Mouse (Mus musculus) limb, embryonic 14.5 days (tissue): Measurements from ENCODE around the gene Dennd6b. TPM values are rescaled to one million over a fixed set of nuclear protein-coding genes. Genes with fewer than 3 reads are reported as not detected.

Experiments used
- ATAC-seq: fragments of 200-750 bp; cut with Nextera tagmentation; 2 replicates; pipeline ENCODE4 v1.8.0; 2017; ENCODE audit warnings: low read depth, moderate number of reproducible peaks, moderate TSS enrichment; ENCODE audit not compliant: low FRiP score
- DNase-seq: peaks from one replicate; pipeline ENCODE4 v3.0.0-alpha.2; 2015; ENCODE audit warnings: low spot score
- H3K27ac ChIP-seq: fragments of 300-500 bp; sonication (generic); replicated peaks from 2 replicates; pipeline ENCODE4 v1.5.1; 2014; ENCODE audit warnings: low read depth, mild to moderate bottlenecking, low read length, moderate library complexity, mixed read lengths
- H3K27me3 ChIP-seq: fragments of 300-500 bp; sonication (generic); 2 replicates; pipeline ENCODE4 v1.6.1; 2014; ENCODE audit warnings: low read length, mixed read lengths; ENCODE audit not compliant: control insufficient read depth, insufficient read depth
- H3K36me3 ChIP-seq: fragments of 300-500 bp; sonication (generic); 2 replicates; pipeline ENCODE4 v1.6.1; 2014; ENCODE audit warnings: mild to moderate bottlenecking, low read length, moderate library complexity, mixed read lengths; ENCODE audit not compliant: control insufficient read depth, insufficient read depth
- H3K4me1 ChIP-seq: fragments of 300-500 bp; sonication (generic); 2 replicates; pipeline ENCODE4 v1.6.1; 2014; ENCODE audit warnings: antibody characterized with exemption, low read length, mixed read lengths; ENCODE audit not compliant: control insufficient read depth, insufficient read depth
- H3K4me2 ChIP-seq: fragments of 300-500 bp; sonication (generic); replicated peaks from 2 replicates; pipeline ENCODE4 v1.6.1; 2014; ENCODE audit warnings: low read depth, mild to moderate bottlenecking, low read length, moderate library complexity; ENCODE audit not compliant: severe bottlenecking
- H3K4me3 ChIP-seq: fragments of 300-500 bp; sonication (generic); replicated peaks from 2 replicates; pipeline ENCODE4 v1.5.1; 2014; ENCODE audit warnings: low read length
- H3K9ac ChIP-seq: fragments of 300-500 bp; sonication (generic); 2 replicates; pipeline ENCODE4 v1.6.1; 2014; ENCODE audit warnings: mild to moderate bottlenecking, low read depth, low read length, moderate library complexity; ENCODE audit not compliant: severe bottlenecking
- H3K9me3 ChIP-seq: fragments of 300-500 bp; sonication (generic); 2 replicates; pipeline ENCODE4 v1.6.1; 2016; ENCODE audit warnings: low read length; ENCODE audit not compliant: control insufficient read depth
- POLR2A ChIP-seq: fragments of 200-500 bp; IDR thresholded peaks from 2 replicates; pipeline ENCODE4 v1.8.0; 2012; ENCODE audit warnings: inconsistent platforms, mild to moderate bottlenecking, moderate library complexity, borderline replicate concordance; ENCODE audit not compliant: insufficient read depth, insufficient read length; ENCODE audit errors: extremely low read depth
- WGBS: fragments of 180-500 bp; shearing (Covaris S2); extraction: QIAGEN DNeasy Blood & Tissue Kit; methylation state at CpG from one replicate; pipeline ENCODE4 v1.1.7; 2014; 5-methylcytosine and 5-hydroxymethylcytosine counted together
- polyA plus RNA-seq, 2 experiments: library from polyadenylated mRNA; depleted of rRNA in 1 of 2; stranded (reverse) in 1 of 2; unstranded in 1 of 2; fragments of >200 nt; fragmentation: Nextera tagmentation in 1 of 2; extraction: Ambion mirVana in 1 of 2; gene quantifications; 2 replicates each; pipeline versions ENCODE4 v1.2.1 to v1.2.3; 2012 to 2014

Gene Dennd6b
- polyA plus RNA-seq (2012; rRNA removed) (39.2 and 53.6 TPM in 2 replicates), polyA plus RNA-seq (2014; fragmentation: Nextera tagmentation; extraction: Ambion mirVana) (12.7 and 14.0 TPM in 2 replicates)

- DNase-seq (peak; percentile 97), ATAC-seq (peak; percentile 97)
- Histone ChIP-seq H3K9ac (peak within 1 kb of the TSS; percentile 98), H3K36me3 (0 out of 2 replicates have a peak, but pooled peaks cover 3% of the 10 kb centered on the region), H3K27ac (peak within 1 kb of the TSS; percentile 98), H3K4me2 (peak within 1 kb of the TSS; percentile 70), H3K4me3 (peak within 1 kb of the TSS; percentile 88), H3K9me3 (no peaks in the 10 kb centered on the region), H3K4me1 (peaks cover 16% of the 10 kb centered on the region), H3K27me3 (no peaks in the 10 kb centered on the region)
- WGBS, result 2% methylated on average over 35 of the region's 38 CpGs
- peak; percentile 13; the same call in 1 of the 2 replicates for TF ChIP-seq POLR2A
These were observed at the start of gene Dennd6b for GRCm38 (mm10) chr15:89196313-89196706. TSS of gene Dennd6b (minus strand) at chr15:89196496.

- H3K9me3 ChIP-seq, result no peaks in the 10 kb centered on the region
- no peak overlapping the region for H3K27ac ChIP-seq
- no peaks in the 10 kb centered on the region for H3K27me3 ChIP-seq
- DNase-seq, result no peak
- peaks cover 31% of the 10 kb centered on the region for H3K36me3 ChIP-seq
- H3K4me2 ChIP-seq, result no peak overlapping the region
- no peak for TF ChIP-seq POLR2A
- H3K4me1 ChIP-seq, result no peaks in the 10 kb centered on the region
- no peak overlapping the region for H3K9ac ChIP-seq
- no peak for ATAC-seq
- no peak overlapping the region for H3K4me3 ChIP-seq
- 74% methylated on average over 2 of the region's 2 CpGs for WGBS
These were observed 44.7 kb upstream of the Dennd6b start for GRCm38 (mm10) chr15:89241025-89241424.

GRCm38 (mm10) chr15:89239751-89240392, 43.6 kb upstream of the Dennd6b start:
- Histone ChIP-seq H3K27me3 (no peaks in the 10 kb centered on the region), H3K9me3 (no peaks in the 10 kb centered on the region), H3K4me3 (no peak overlapping the region), H3K4me1 (no peaks in the 10 kb centered on the region), H3K27ac (no peak overlapping the region), H3K36me3 (peaks cover 28% of the 10 kb centered on the region), H3K9ac (no peak overlapping the region), H3K4me2 (no peak overlapping the region)
- no peak for TF ChIP-seq POLR2A
- DNase-seq (no peak), ATAC-seq (no peak)
- 57% methylated on average over 3 of the region's 3 CpGs for WGBS

- Histone ChIP-seq H3K9ac (no peak overlapping the region), H3K9me3 (no peaks in the 10 kb centered on the region), H3K27me3 (no peaks in the 10 kb centered on the region), H3K36me3 (peaks cover 5% of the 10 kb centered on the region), H3K27ac (no peak overlapping the region), H3K4me1 (no peaks in the 10 kb centered on the region), H3K4me3 (no peak overlapping the region), H3K4me2 (no peak overlapping the region)
- TF ChIP-seq POLR2A, result no peak
- no peak for ATAC-seq
- DNase-seq, result no peak
- 86% methylated on average over 4 of the region's 4 CpGs for WGBS
These were observed 37.8 kb upstream of the Dennd6b start for GRCm38 (mm10) chr15:89234052-89234451.

GRCm38 (mm10) chr15:89233586-89233985, 37.3 kb upstream of the Dennd6b start:
- Histone ChIP-seq H3K4me1 (no peaks in the 10 kb centered on the region), H3K9me3 (no peaks in the 10 kb centered on the region), H3K27ac (no peak overlapping the region), H3K27me3 (no peaks in the 10 kb centered on the region), H3K4me2 (no peak overlapping the region), H3K36me3 (peaks cover 5% of the 10 kb centered on the region), H3K9ac (no peak overlapping the region), H3K4me3 (no peak overlapping the region)
- DNase-seq, result peak; percentile 51
- no peak for TF ChIP-seq POLR2A
- ATAC-seq, result no peak
- WGBS, result 44% methylated on average over 2 of the region's 2 CpGs
